Mouse (Mus musculus): ENCODE measurements around the gene Pik3r5. TPM values are rescaled to one million over a fixed set of nuclear protein-coding genes. Genes with fewer than 3 reads are reported as not detected.
A peak's percentile ranks its signal among the peaks of the same experiment; 100 is the strongest.

Pik3r5 gene
- polyA plus RNA-seq, 1 experiment from 2014 or later = 0.24 TPM

GRCm38 (mm10) chr11:68521352-68521751, 89.4 kb downstream of the Pik3r5 start:
- no peak for TF ChIP-seq EP300 (optimal IDR thresholded peaks at IDR 0.05)
- TF ChIP-seq CTCF (IDR thresholded peaks at IDR 0.05; ENCODE audit: low read depth) = peak; percentile 30; the same call in 1 of the 2 replicates
- H3K4me1 ChIP-seq (replicated peaks; ENCODE audit: control insufficient read depth, insufficient read depth) = no peaks in the 10 kb centered on the region
- H3K4me3 ChIP-seq (ENCODE audit: low read depth, low read length) = no peak overlapping the region
- WGBS = 77% methylated on average over 5 of the region's 5 CpGs
- DNase-seq (ENCODE audit: low spot score) (no peak), ATAC-seq (ENCODE audit: low FRiP score, low TSS enrichment) (no peak)
- H3K27me3 ChIP-seq (ENCODE audit: control insufficient read depth, insufficient read depth, low read length) = no peaks in the 10 kb centered on the region
- H3K9ac ChIP-seq (ENCODE audit: low read length) = no peak overlapping the region
- no peak overlapping the region for H3K4me2 ChIP-seq (replicated peaks; ENCODE audit: low read depth)
- no peaks in the 10 kb centered on the region for H3K9me3 ChIP-seq (ENCODE audit: control insufficient read depth, low read length)
- no peaks in the 10 kb centered on the region for H3K36me3 ChIP-seq (ENCODE audit: control insufficient read depth, insufficient read depth, low read length)
- no peak overlapping the region for H3K27ac ChIP-seq (replicated peaks)

- Histone ChIP-seq H3K4me1 (replicated peaks; ENCODE audit: control insufficient read depth, insufficient read depth) (no peaks in the 10 kb centered on the region; the same call in 1 of the 2 replicates), H3K4me2 (replicated peaks; ENCODE audit: low read depth) (no peak overlapping the region), H3K36me3 (ENCODE audit: control insufficient read depth, insufficient read depth, low read length) (no peaks in the 10 kb centered on the region), H3K4me3 (ENCODE audit: low read depth, low read length) (no peak overlapping the region), H3K9ac (ENCODE audit: low read length) (no peak overlapping the region), H3K27ac (replicated peaks) (no peak overlapping the region), H3K27me3 (ENCODE audit: control insufficient read depth, insufficient read depth, low read length) (no peaks in the 10 kb centered on the region), H3K9me3 (ENCODE audit: control insufficient read depth, low read length) (no peaks in the 10 kb centered on the region)
- ATAC-seq (ENCODE audit: low FRiP score, low TSS enrichment) (no peak), DNase-seq (ENCODE audit: low spot score) (no peak)
- TF ChIP-seq EP300 (optimal IDR thresholded peaks at IDR 0.05) = no peak
- TF ChIP-seq CTCF (IDR thresholded peaks at IDR 0.05; ENCODE audit: low read depth) = no peak
- WGBS = 69% methylated on average over 4 of the region's 4 CpGs
Measured at GRCm38 (mm10) chr11:68526441-68526840, 94.5 kb downstream of the Pik3r5 start.

- WGBS = 19% methylated on average over 16 of the region's 16 CpGs
- Histone ChIP-seq H3K27ac (replicated peaks) (no peak overlapping the region), H3K9me3 (ENCODE audit: control insufficient read depth, low read length) (no peaks in the 10 kb centered on the region), H3K4me2 (replicated peaks; ENCODE audit: low read depth) (no peak overlapping the region), H3K4me3 (ENCODE audit: low read depth, low read length) (no peak overlapping the region), H3K9ac (ENCODE audit: low read length) (no peak overlapping the region), H3K36me3 (ENCODE audit: control insufficient read depth, insufficient read depth, low read length) (no peaks in the 10 kb centered on the region), H3K4me1 (replicated peaks; ENCODE audit: control insufficient read depth, insufficient read depth) (no peaks in the 10 kb centered on the region; the same call in 1 of the 2 replicates), H3K27me3 (ENCODE audit: control insufficient read depth, insufficient read depth, low read length) (no peaks in the 10 kb centered on the region)
- DNase-seq (ENCODE audit: low spot score) (peak; percentile 76), ATAC-seq (ENCODE audit: low FRiP score, low TSS enrichment) (peak; percentile 69)
- TF ChIP-seq CTCF (IDR thresholded peaks at IDR 0.05; ENCODE audit: low read depth) (peak; percentile 78), EP300 (optimal IDR thresholded peaks at IDR 0.05) (no peak)
Measured at GRCm38 (mm10) chr11:68531066-68531806, 99.3 kb downstream of the Pik3r5 start.

DNA sequence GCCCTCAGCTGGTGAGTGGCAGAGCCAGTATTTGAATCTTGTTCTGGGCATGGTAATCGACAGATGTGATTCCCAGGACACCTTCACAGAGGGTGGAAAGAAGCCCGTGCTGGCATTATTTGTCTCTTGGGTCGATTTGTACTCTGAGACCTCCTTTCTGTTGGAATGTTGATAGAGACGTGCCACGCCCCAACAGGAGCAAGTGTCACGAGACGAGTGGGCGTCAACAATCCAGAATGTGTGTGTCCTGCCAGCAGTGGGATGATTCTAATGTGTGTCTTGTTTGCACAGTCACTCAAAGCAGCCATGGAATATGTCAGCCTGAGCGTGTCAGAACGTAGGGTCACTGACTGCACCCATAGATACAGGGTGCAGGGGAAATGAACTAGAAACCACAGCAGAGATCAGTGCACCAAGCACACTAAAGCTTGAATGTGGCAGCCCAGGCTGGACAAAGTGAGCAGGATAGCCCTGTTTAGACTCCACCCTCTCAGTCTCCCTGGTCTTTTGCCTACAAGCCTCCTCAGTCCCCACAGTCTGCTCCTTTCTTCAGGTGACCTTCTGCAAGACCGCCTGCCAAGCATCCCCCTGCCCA, 100.1 kb downstream of the Pik3r5 start:
- no peak for ATAC-seq (ENCODE audit: low FRiP score, low TSS enrichment)
- H3K9me3 ChIP-seq (ENCODE audit: control insufficient read depth, low read length) = no peaks in the 10 kb centered on the region
- no peak overlapping the region for H3K4me2 ChIP-seq (replicated peaks; ENCODE audit: low read depth)
- TF ChIP-seq EP300 (optimal IDR thresholded peaks at IDR 0.05) (no peak), CTCF (IDR thresholded peaks at IDR 0.05; ENCODE audit: low read depth) (no peak)
- no peak overlapping the region for H3K27ac ChIP-seq (replicated peaks)
- no peaks in the 10 kb centered on the region; the same call in 1 of the 2 replicates for H3K4me1 ChIP-seq (replicated peaks; ENCODE audit: control insufficient read depth, insufficient read depth)
- no peaks in the 10 kb centered on the region for H3K36me3 ChIP-seq (ENCODE audit: control insufficient read depth, insufficient read depth, low read length)
- 45% methylated on average over 11 of the region's 11 CpGs for WGBS
- no peaks in the 10 kb centered on the region for H3K27me3 ChIP-seq (ENCODE audit: control insufficient read depth, insufficient read depth, low read length)
- DNase-seq (ENCODE audit: low spot score) = no peak
- no peak overlapping the region for H3K4me3 ChIP-seq (ENCODE audit: low read depth, low read length)
- no peak overlapping the region for H3K9ac ChIP-seq (ENCODE audit: low read length)

- ATAC-seq (ENCODE audit: low FRiP score, low TSS enrichment) (no peak), DNase-seq (ENCODE audit: low spot score) (no peak)
- Histone ChIP-seq H3K27ac (replicated peaks) (no peak overlapping the region), H3K4me2 (replicated peaks; ENCODE audit: low read depth) (no peak overlapping the region), H3K9me3 (ENCODE audit: control insufficient read depth, low read length) (no peaks in the 10 kb centered on the region), H3K27me3 (ENCODE audit: control insufficient read depth, insufficient read depth, low read length) (no peaks in the 10 kb centered on the region), H3K4me3 (ENCODE audit: low read depth, low read length) (no peak overlapping the region), H3K4me1 (replicated peaks; ENCODE audit: control insufficient read depth, insufficient read depth) (no peaks in the 10 kb centered on the region; the same call in 1 of the 2 replicates), H3K9ac (ENCODE audit: low read length) (no peak overlapping the region), H3K36me3 (ENCODE audit: control insufficient read depth, insufficient read depth, low read length) (no peaks in the 10 kb centered on the region)
- WGBS = 62% methylated on average over 5 of the region's 5 CpGs
- TF ChIP-seq CTCF (IDR thresholded peaks at IDR 0.05; ENCODE audit: low read depth) (no peak), EP300 (optimal IDR thresholded peaks at IDR 0.05) (no peak)
Measured at GRCm38 (mm10) chr11:68532773-68533172, 100.9 kb downstream of the Pik3r5 start.

DNA sequence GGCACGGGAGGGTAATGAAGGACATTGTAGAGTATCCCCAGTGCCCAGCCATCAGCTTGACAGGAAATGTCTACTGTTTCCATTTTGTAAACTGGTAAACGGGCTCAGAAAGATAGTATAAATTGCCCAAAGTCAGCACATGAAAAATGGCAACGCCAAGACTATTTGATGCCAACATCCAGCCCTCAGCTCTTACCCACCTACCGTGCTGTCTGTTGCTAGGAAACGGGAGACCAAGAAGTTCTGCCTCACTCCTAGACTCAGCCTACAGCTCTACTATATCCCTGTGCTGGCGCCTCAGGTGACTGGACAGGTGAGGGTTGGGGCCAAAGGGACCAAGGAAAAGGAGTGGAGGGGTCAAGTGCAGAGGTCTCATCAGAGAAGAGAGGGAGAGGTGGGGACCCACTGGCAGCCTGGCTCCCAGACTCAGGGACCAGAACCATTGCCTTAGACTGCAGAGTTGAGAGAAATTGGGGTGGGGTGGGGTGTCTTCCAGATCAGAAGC, 102.1 kb downstream of the Pik3r5 start:
- Histone ChIP-seq H3K9ac (ENCODE audit: low read length) (no peak overlapping the region), H3K27ac (replicated peaks) (no peak overlapping the region), H3K9me3 (ENCODE audit: control insufficient read depth, low read length) (no peaks in the 10 kb centered on the region), H3K27me3 (ENCODE audit: control insufficient read depth, insufficient read depth, low read length) (no peaks in the 10 kb centered on the region), H3K4me3 (ENCODE audit: low read depth, low read length) (no peak overlapping the region), H3K4me1 (replicated peaks; ENCODE audit: control insufficient read depth, insufficient read depth) (no peaks in the 10 kb centered on the region; the same call in 1 of the 2 replicates), H3K4me2 (replicated peaks; ENCODE audit: low read depth) (no peak overlapping the region), H3K36me3 (ENCODE audit: control insufficient read depth, insufficient read depth, low read length) (no peaks in the 10 kb centered on the region)
- ATAC-seq (ENCODE audit: low FRiP score, low TSS enrichment) (no peak), DNase-seq (ENCODE audit: low spot score) (no peak)
- 84% methylated on average over 6 of the region's 6 CpGs for WGBS
- TF ChIP-seq CTCF (IDR thresholded peaks at IDR 0.05; ENCODE audit: low read depth) = no peak
- no peak for TF ChIP-seq EP300 (optimal IDR thresholded peaks at IDR 0.05)

Data from stomach, postnatal 0 days (tissue).